Mouse (Mus musculus) CH12.LX (cell line): ENCODE data around the gene Cyp4f37. TPM values are rescaled to one million over a fixed set of nuclear protein-coding genes. Genes with fewer than 3 reads are reported as not detected.

Experiments used
- DNase-seq: peaks from one replicate; pipeline ENCODE4 v3.0.0-alpha.2; 2013; ENCODE audit errors: extremely low read depth
- H3K27ac ChIP-seq: 2 replicates; pipeline ENCODE4 v1.5.1; 2012; ENCODE audit warnings: low read depth, mild to moderate bottlenecking, control low read depth, moderate library complexity; ENCODE audit not compliant: insufficient read depth
- H3K27me3 ChIP-seq: replicated peaks from 2 replicates; pipeline ENCODE3; 2012; ENCODE audit warnings: inconsistent platforms
- H3K36me3 ChIP-seq, 2 experiments: replicated peaks in 1 of 2; 2 replicates each; pipeline versions ENCODE3 to v1.6.1; 2012; ENCODE audit warnings: inconsistent platforms in 1 of 2, low read length in 1 of 2, mild to moderate bottlenecking in 1 of 2, mixed read lengths in 1 of 2, moderate library complexity in 1 of 2; ENCODE audit not compliant: control insufficient read depth in 1 of 2, insufficient read depth in 1 of 2
- H3K4me1 ChIP-seq, 2 experiments: 2 replicates each; pipeline ENCODE4 v1.6.1; 2012; ENCODE audit warnings: inconsistent platforms in 1 of 2, moderate library complexity in 1 of 2; ENCODE audit not compliant: insufficient read depth in 2 of 2, control insufficient read depth in 1 of 2
- H3K4me2 ChIP-seq: 2 replicates; pipeline ENCODE4 v1.6.1; 2012; ENCODE audit warnings: low read depth, mild to moderate bottlenecking, control low read depth; ENCODE audit not compliant: poor library complexity, insufficient read depth, severe bottlenecking
- H3K4me3 ChIP-seq, 3 experiments: fragments of 150-350 bp in 1 of 3; sonication (generic) in 1 of 3; replicated peaks in 1 of 3; 2 replicates each; pipeline versions ENCODE3 to v1.5.1; 2011 to 2012; ENCODE audit warnings: low read depth in 2 of 3, low read length in 2 of 3, mild to moderate bottlenecking in 2 of 3, moderate library complexity in 2 of 3, control low read depth in 1 of 3, improper control_type of control experiment in 1 of 3, inconsistent platforms in 1 of 3, mixed read lengths in 1 of 3; ENCODE audit not compliant: poor library complexity in 1 of 3
- H3K79me2 ChIP-seq: replicated peaks from 2 replicates; pipeline ENCODE4 v1.6.1; 2012; ENCODE audit warnings: mild to moderate bottlenecking, moderate library complexity; ENCODE audit not compliant: control insufficient read depth, poor library complexity, insufficient read depth, severe bottlenecking; ENCODE audit errors: extremely low read depth
- H3K9ac ChIP-seq: 2 replicates; pipeline ENCODE4 v1.6.1; 2012; ENCODE audit warnings: low read depth, mild to moderate bottlenecking, control low read depth, moderate library complexity; ENCODE audit not compliant: insufficient read depth
- H3K9me3 ChIP-seq: replicated peaks from 2 replicates; pipeline ENCODE3; 2012; ENCODE audit warnings: low read length, inconsistent platforms, mixed read lengths
- BHLHE40 ChIP-seq: IDR thresholded peaks from 2 replicates; pipeline ENCODE4 v1.6.1; 2011; ENCODE audit warnings: mild to moderate bottlenecking, low read depth, low read length, improper control_type of control experiment
- CHD1 ChIP-seq: IDR thresholded peaks from 2 replicates; pipeline ENCODE4 v1.6.1; 2012; ENCODE audit warnings: low read depth, low read length, improper control_type of control experiment, inconsistent platforms
- CHD2 ChIP-seq: IDR thresholded peaks from 2 replicates; pipeline ENCODE4 v1.6.1; 2011; ENCODE audit warnings: low read length, improper control_type of control experiment
- CTCF ChIP-seq, 2 experiments: IDR thresholded peaks in 1 of 2; conservative IDR thresholded peaks in 1 of 2; 2 replicates each; pipeline ENCODE4 v1.5.1; 2011 to 2012; ENCODE audit warnings: low read depth in 2 of 2, low read length in 2 of 2, improper control_type of control experiment in 1 of 2, inconsistent platforms in 1 of 2, mild to moderate bottlenecking in 1 of 2, moderate library complexity in 1 of 2
- ELF1 ChIP-seq: IDR thresholded peaks from 2 replicates; pipeline ENCODE4 v1.6.1; 2014; ENCODE audit warnings: low read depth, mild to moderate bottlenecking, inconsistent platforms, low read length, improper control_type of control experiment
- ETS1 ChIP-seq: conservative IDR thresholded peaks from 2 replicates; pipeline ENCODE4 v1.6.1; 2012; ENCODE audit warnings: low read depth, mild to moderate bottlenecking, inconsistent platforms, low read length, improper control_type of control experiment, moderate library complexity
- HCFC1 ChIP-seq: IDR thresholded peaks from 2 replicates; pipeline ENCODE4 v1.6.1; 2012; ENCODE audit warnings: low read depth, mild to moderate bottlenecking, inconsistent platforms, low read length, improper control_type of control experiment
- IRF4 ChIP-seq: IDR thresholded peaks from 2 replicates; pipeline ENCODE4 v1.6.1; 2014; ENCODE audit warnings: low read depth, mild to moderate bottlenecking, inconsistent platforms, low read length, improper control_type of control experiment
- JUND ChIP-seq: conservative IDR thresholded peaks from 2 replicates; pipeline ENCODE4 v1.6.1; 2011; ENCODE audit warnings: low read depth, low read length, improper control_type of control experiment
- MAFK ChIP-seq: IDR thresholded peaks from 2 replicates; pipeline ENCODE4 v1.6.1; 2011; ENCODE audit warnings: low read length, improper control_type of control experiment; ENCODE audit not compliant: insufficient replicate concordance
- MEF2A ChIP-seq: IDR thresholded peaks from 2 replicates; pipeline ENCODE4 v1.6.1; 2014; ENCODE audit warnings: low read depth, mild to moderate bottlenecking, inconsistent platforms, low read length, improper control_type of control experiment, borderline replicate concordance
- POLR2A ChIP-seq: IDR thresholded peaks from 2 replicates; pipeline ENCODE4 v1.6.1; 2011; ENCODE audit warnings: low read depth, mild to moderate bottlenecking, improper control_type of control experiment, low read length
- POLR2AphosphoS2 ChIP-seq: IDR thresholded peaks from 2 replicates; pipeline ENCODE4 v1.6.1; 2011; ENCODE audit warnings: low read depth, low read length, improper control_type of control experiment
- RAD21 ChIP-seq: IDR thresholded peaks from 2 replicates; pipeline ENCODE4 v1.6.1; 2011; ENCODE audit warnings: low read depth, mild to moderate bottlenecking, low read length, improper control_type of control experiment, moderate library complexity
- RCOR1 ChIP-seq: conservative IDR thresholded peaks from 2 replicates; pipeline ENCODE4 v1.6.1; 2012; ENCODE audit warnings: low read depth, mild to moderate bottlenecking, inconsistent platforms, low read length, improper control_type of control experiment
- SMC3 ChIP-seq: IDR thresholded peaks from 2 replicates; pipeline ENCODE4 v1.6.1; 2011; ENCODE audit warnings: low read depth, low read length, improper control_type of control experiment
- UBTF ChIP-seq: IDR thresholded peaks from 2 replicates; pipeline ENCODE4 v1.6.1; 2012; ENCODE audit warnings: low read depth, mild to moderate bottlenecking, inconsistent platforms, low read length, improper control_type of control experiment, moderate library complexity
- USF1 ChIP-seq: IDR thresholded peaks from 2 replicates; pipeline ENCODE4 v1.6.1; 2014; ENCODE audit warnings: low read depth, mild to moderate bottlenecking, inconsistent platforms, low read length, improper control_type of control experiment
- USF2 ChIP-seq: conservative IDR thresholded peaks from 2 replicates; pipeline ENCODE4 v1.6.1; 2011; ENCODE audit warnings: low read depth, low read length, improper control_type of control experiment
- ZC3H11A ChIP-seq: IDR thresholded peaks from 2 replicates; pipeline ENCODE4 v1.6.1; 2012; ENCODE audit warnings: low read depth, mild to moderate bottlenecking, inconsistent platforms, low read length, improper control_type of control experiment
- dilution Hi-C: fragments of 300-500 bp; cut with MboI; formaldehyde crosslinking; loops from 2 replicates; pipeline ENCODE4 v1.14.3; 2020; ENCODE audit warnings: low sequenced_read_pairs; ENCODE audit not compliant: extremely low pct_unique_long_range_greater_than_20kb, extremely low pct_ligation_motif_present
- in situ Hi-C: fragments of 300-500 bp; cut with MboI; formaldehyde crosslinking; loops from 3 replicates; pipeline ENCODE4 v1.14.3; 2019; ENCODE audit warnings: low sequenced_read_pairs, low pct_ligation_motif_present, low pct_unique_long_range_greater_than_20kb, mixed read lengths
- polyA plus RNA-seq: library from polyadenylated mRNA; unstranded; fragments of >175 nt; gene quantifications from 2 replicates; pipeline ENCODE4 v1.2.1, GENCODE M21; 2012; ENCODE audit warnings: low read depth; ENCODE audit not compliant: insufficient read length
- total RNA-seq, 2 experiments: library from RNA; depleted of rRNA; stranded (reverse); fragments of 300-350 nt in 1 of 2; fragments of >200 nt in 1 of 2; gene quantifications; 2 replicates each; pipeline ENCODE4 v1.2.3; 2012 to 2014

Cyp4f37 gene
- total and polyA plus RNA-seq, 3 experiments = 0.28 to 0.60 (median 0.34) TPM

GRCm38 (mm10) chr17:32658246-32658645, 37.1 kb downstream of the Cyp4f37 start:
- dilution Hi-C loops = no loop called here
- Histone ChIP-seq H3K27ac (no peak overlapping the region), H3K79me2 (no peaks in the 10 kb centered on the region), H3K9ac (no peak overlapping the region), H3K27me3 (no peaks in the 10 kb centered on the region), H3K9me3 (no peaks in the 10 kb centered on the region), H3K4me1 (peaks cover 0 to 14% of the 10 kb centered on the region in 2 experiments; a peak in 3 of 4 replicates), H3K4me3 (no peak overlapping the region), H3K36me3 (no peaks in the 10 kb centered on the region), H3K4me2 (no peak overlapping the region)
- DNase-seq = no peak
- in situ Hi-C loops = no loop called here
- TF ChIP-seq MAFK (no peak), CHD1 (no peak), USF1 (no peak), IRF4 (no peak), BHLHE40 (no peak), POLR2A (no peak), POLR2AphosphoS2 (no peak)

- dilution Hi-C loops = no loop called here
- H3K27me3 ChIP-seq = no peaks in the 10 kb centered on the region
- no peak within 1 kb of the TSS for H3K9ac ChIP-seq
- no peaks in the 10 kb centered on the region for H3K36me3 ChIP-seq
- DNase-seq = no peak
- no peak within 1 kb of the TSS for H3K27ac ChIP-seq
- no peaks in the 10 kb centered on the region for H3K79me2 ChIP-seq
- no peak within 1 kb of the TSS for H3K4me2 ChIP-seq
- TF ChIP-seq MAFK (no peak), HCFC1 (no peak)
- H3K4me3 ChIP-seq = no peak within 1 kb of the TSS
- in situ Hi-C loops = no loop called here
- H3K4me1 ChIP-seq = peaks cover 0 to 14% of the 10 kb centered on the region in 2 experiments; a peak in 3 of 4 replicates
- H3K9me3 ChIP-seq = no peaks in the 10 kb centered on the region
Observed at GRCm38 (mm10) chr17:32658712-32659111, 37.6 kb downstream of the Cyp4f37 start, which contains the start of gene Cyp4f40. Gene Cyp4f40, plus strand, starts transcription at chr17:32658900.

- Histone ChIP-seq H3K4me1 (peaks cover 0 to 8% of the 10 kb centered on the region in 2 experiments; a peak in 2 of 4 replicates), H3K4me2 (no peak overlapping the region), H3K9ac (no peak overlapping the region), H3K27me3 (peaks cover 4% of the 10 kb centered on the region), H3K9me3 (no peaks in the 10 kb centered on the region), H3K4me3 (no peak overlapping the region), H3K27ac (no peak overlapping the region), H3K79me2 (no peaks in the 10 kb centered on the region), H3K36me3 (no peaks in the 10 kb centered on the region)
- dilution Hi-C loops (no loop called here), in situ Hi-C loops (loop anchor here (10.0 kb wide), 1 partner anchor 149 kb away; no protein-coding TSS in a partner anchor)
- no peak for DNase-seq
- no peak for TF ChIP-seq USF2
- TF ChIP-seq MEF2A = no peak
- no peak for TF ChIP-seq UBTF
- TF ChIP-seq RAD21 = no peak
- no peak for TF ChIP-seq JUND
- no peak for TF ChIP-seq CTCF (conservative IDR thresholded peaks at IDR 0.05 in 1 of 2, IDR thresholded peaks at IDR 0.05 in 1 of 2; ENCODE audit: low read depth in 2 of 2, low read length in 2 of 2)
- TF ChIP-seq ZC3H11A = no peak
- no peak for TF ChIP-seq CHD2
- no peak for TF ChIP-seq ETS1
- no peak for TF ChIP-seq RCOR1
- no peak for TF ChIP-seq CHD1
- TF ChIP-seq BHLHE40 = no peak
- no peak for TF ChIP-seq USF1
- no peak for TF ChIP-seq ELF1
- no peak for TF ChIP-seq IRF4
- TF ChIP-seq HCFC1 = no peak
- no peak for TF ChIP-seq SMC3
Observed at GRCm38 (mm10) chr17:32673976-32674375, 52.9 kb downstream of the Cyp4f37 start.
